Mouse (Mus musculus): ENCODE measurements at regions not wholly inside any gene's neighbourhood (a gene's known extent, or its start where the extent isn't known, plus 50 kb on each side); places are given as distances from the start of the nearest gene placed in this dataset.
"Not testable (repeated sequence)": the region's sequence is repeated elsewhere in the genome, so short reads cannot be mapped to it uniquely, and the experiment has no call there.

- DNase-seq = no peak
These were observed 569.0 kb downstream of the Lrriq3 start for GRCm38 (mm10) chr3:155662280-155662679.

GRCm38 (mm10) chr3:155672558-155672957, 579.3 kb downstream of the Lrriq3 start:
- DNase-seq = no peak

- DNase-seq = no peak
These were observed 587.0 kb downstream of the Lrriq3 start for GRCm38 (mm10) chr3:155680200-155680599.

- DNase-seq = peak; percentile 2
These were observed 589.9 kb downstream of the Lrriq3 start for GRCm38 (mm10) chr3:155682921-155683813.

- no peak for DNase-seq
These were observed 595.1 kb downstream of the Lrriq3 start for GRCm38 (mm10) chr3:155688358-155688757.

- no peak for DNase-seq
These were observed 629.8 kb downstream of the Lrriq3 start for GRCm38 (mm10) chr3:155723011-155723510.

- no peak for DNase-seq
These were observed 649.2 kb downstream of the Lrriq3 start for GRCm38 (mm10) chr3:155742421-155742820.

- DNase-seq = not testable (repeated sequence)
These were observed 653.4 kb downstream of the Lrriq3 start for GRCm38 (mm10) chr3:155746601-155747000.

- DNase-seq = no peak
These were observed 654.3 kb downstream of the Lrriq3 start for GRCm38 (mm10) chr3:155747511-155747910.

GRCm38 (mm10) chr3:155757285-155757684, 664.1 kb downstream of the Lrriq3 start:
- DNase-seq = no peak

GRCm38 (mm10) chr3:155776019-155776418, 682.8 kb downstream of the Lrriq3 start:
- DNase-seq = no peak

- DNase-seq = no peak
These were observed 683.8 kb downstream of the Lrriq3 start for GRCm38 (mm10) chr3:155777025-155777424.

- no peak for DNase-seq
These were observed 722.5 kb downstream of the Lrriq3 start for GRCm38 (mm10) chr3:155815693-155816092.

- no peak for DNase-seq
These were observed 731.6 kb downstream of the Lrriq3 start for GRCm38 (mm10) chr3:155824863-155825262.

GRCm38 (mm10) chr3:155866286-155866685, 695.3 kb upstream of the Negr1 start:
- DNase-seq = no peak

- no peak for DNase-seq
These were observed 685.9 kb upstream of the Negr1 start for GRCm38 (mm10) chr3:155875696-155876095.

GRCm38 (mm10) chr3:155878401-155878800, 683.2 kb upstream of the Negr1 start:
- no peak for DNase-seq

- DNase-seq = no peak
These were observed 680.9 kb upstream of the Negr1 start for GRCm38 (mm10) chr3:155880722-155881121.

GRCm38 (mm10) chr3:155915981-155916380, 645.6 kb upstream of the Negr1 start:
- no peak for DNase-seq

GRCm38 (mm10) chr3:155942896-155943295, 618.7 kb upstream of the Negr1 start:
- no peak for DNase-seq

GRCm38 (mm10) chr3:155944042-155944735, 617.4 kb upstream of the Negr1 start:
- DNase-seq = no peak

- no peak for DNase-seq
These were observed 616.4 kb upstream of the Negr1 start for GRCm38 (mm10) chr3:155945188-155945587.

GRCm38 (mm10) chr3:155962496-155962895, 599.1 kb upstream of the Negr1 start:
- not testable (repeated sequence) for DNase-seq

GRCm38 (mm10) chr3:155979636-155980035, 582.0 kb upstream of the Negr1 start:
- DNase-seq = no peak
